Mouse (Mus musculus): ENCODE results near the gene Tctn1. TPM values are rescaled to one million over a fixed set of nuclear protein-coding genes. Genes with fewer than 3 reads are reported as not detected.

The Tctn1 gene
- polyA plus RNA-seq (2014; fragmentation: Nextera tagmentation; extraction: Ambion mirVana): 4.3 and 4.8 TPM in 2 replicates

DNA sequence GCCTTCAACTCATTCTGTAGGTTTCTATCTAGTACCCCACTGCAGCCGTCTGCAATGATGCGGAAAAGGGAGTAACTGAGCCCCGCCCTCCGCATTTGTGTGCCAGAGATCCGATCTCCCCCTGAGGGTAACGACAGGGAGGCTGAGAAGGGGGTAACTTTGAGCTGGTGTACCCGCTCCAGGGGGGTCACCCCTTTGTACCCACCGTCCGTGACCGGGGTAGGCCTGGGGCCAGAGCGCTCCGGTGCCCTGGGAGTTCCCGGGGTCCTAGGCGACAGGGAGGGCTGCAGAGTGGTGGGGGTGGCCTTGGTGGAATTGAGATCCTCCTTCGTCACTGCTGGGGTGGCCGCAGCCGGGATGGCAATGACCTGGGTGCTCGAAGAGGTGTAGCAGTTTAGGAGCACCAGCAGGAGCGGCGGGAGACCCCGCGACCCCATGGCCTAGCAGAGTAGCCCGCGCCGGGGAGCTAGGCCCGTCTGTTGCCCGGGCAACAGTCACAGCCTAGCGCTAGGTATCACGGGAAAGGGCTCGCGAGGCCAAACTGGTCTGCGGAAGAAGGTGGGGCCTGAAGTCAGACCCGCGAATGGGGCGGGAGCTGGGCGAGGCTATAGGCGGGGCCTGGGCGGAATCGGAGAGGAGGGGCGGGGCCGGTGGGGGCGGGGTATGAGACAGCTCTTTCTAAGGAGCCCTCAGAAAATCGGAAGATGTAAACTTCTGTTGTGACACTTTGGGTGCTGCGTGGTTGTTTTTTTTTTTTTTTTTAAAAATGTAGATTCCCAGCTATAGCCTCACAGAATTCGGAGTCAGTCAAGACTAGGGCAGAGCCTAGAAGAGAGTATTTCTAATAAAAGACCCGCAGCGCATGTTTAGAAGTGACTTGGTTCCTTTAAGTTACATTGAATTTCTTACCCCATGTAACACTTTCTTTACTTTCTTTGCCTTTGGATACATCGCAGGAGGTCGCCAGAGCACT, at the start of gene Tctn1:
TSS of gene Tctn1 (minus strand) at position 528 of the 973 bp plus-strand sequence.
- Histone ChIP-seq H3K9ac (ENCODE audit: low read length) (peak within 1 kb of the TSS; percentile 88), H3K4me1 (ENCODE audit: control insufficient read depth, insufficient read depth, low read length) (peaks cover 7% of the 10 kb centered on the region), H3K9me3 (ENCODE audit: control insufficient read depth, low read length) (no peaks in the 10 kb centered on the region), H3K36me3 (ENCODE audit: control insufficient read depth, insufficient read depth, low read length) (no peaks in the 10 kb centered on the region), H3K27ac (ENCODE audit: low read depth, low read length) (peak within 1 kb of the TSS; percentile 22), H3K4me3 (ENCODE audit: low read depth, low read length) (peak within 1 kb of the TSS; percentile 78), H3K27me3 (ENCODE audit: control insufficient read depth, insufficient read depth, low read length) (no peaks in the 10 kb centered on the region), H3K4me2 (peak within 1 kb of the TSS; percentile 85)
- 2% methylated on average over 48 of the region's 49 CpGs for WGBS
- DNase-seq (ENCODE audit: low spot score, missing footprints): peak; percentile 99
- ATAC-seq (ENCODE audit: low FRiP score): peak; percentile 98

DNA sequence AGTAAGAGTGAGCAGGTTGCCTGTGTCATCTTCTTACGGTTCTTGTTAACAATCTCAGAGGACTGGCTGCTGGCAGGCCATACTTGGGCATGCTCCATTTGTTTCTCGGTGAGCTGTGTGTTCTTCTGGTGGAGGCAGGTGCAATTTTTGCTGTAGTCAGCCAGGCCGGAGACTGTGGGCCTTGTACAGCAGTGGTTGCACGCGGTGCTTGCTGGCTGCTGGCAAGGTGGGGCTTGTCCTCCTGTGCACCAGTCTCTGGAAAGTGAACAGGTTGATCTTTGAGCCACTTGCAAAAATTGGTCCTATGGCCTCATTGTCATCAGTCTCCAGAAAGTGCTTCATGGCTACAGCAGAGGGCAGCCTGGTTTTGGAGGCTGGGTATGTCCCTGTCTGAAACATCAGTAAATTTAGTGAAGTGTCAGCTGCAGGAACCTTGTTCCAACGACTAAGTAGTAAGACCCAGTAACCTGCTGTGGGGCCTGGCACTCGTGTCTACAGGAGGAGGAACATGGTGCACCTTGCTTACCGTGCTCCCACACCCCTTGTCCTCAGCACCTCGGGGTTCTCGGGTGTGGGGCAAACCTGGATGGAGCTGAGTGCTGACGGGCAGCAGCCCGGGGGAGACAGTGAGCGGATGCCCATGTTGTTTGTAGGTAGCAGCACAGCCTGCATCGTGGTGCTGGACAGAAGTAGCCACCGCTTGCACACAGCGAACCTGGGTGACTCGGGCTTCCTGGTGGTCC, 48.9 kb upstream of the Tctn1 start:
- Histone ChIP-seq H3K27ac (ENCODE audit: low read depth, low read length) (no peak overlapping the region), H3K9ac (ENCODE audit: low read length) (no peak overlapping the region), H3K27me3 (ENCODE audit: control insufficient read depth, insufficient read depth, low read length) (no peaks in the 10 kb centered on the region), H3K4me3 (ENCODE audit: low read depth, low read length) (no peak overlapping the region), H3K36me3 (ENCODE audit: control insufficient read depth, insufficient read depth, low read length) (no peaks in the 10 kb centered on the region), H3K4me2 (no peak overlapping the region), H3K4me1 (ENCODE audit: control insufficient read depth, insufficient read depth, low read length) (no peaks in the 10 kb centered on the region), H3K9me3 (ENCODE audit: control insufficient read depth, low read length) (no peaks in the 10 kb centered on the region)
- DNase-seq (ENCODE audit: low spot score, missing footprints) (no peak), ATAC-seq (ENCODE audit: low FRiP score) (no peak)
- WGBS: 93% methylated on average over 17 of the region's 17 CpGs

DNA sequence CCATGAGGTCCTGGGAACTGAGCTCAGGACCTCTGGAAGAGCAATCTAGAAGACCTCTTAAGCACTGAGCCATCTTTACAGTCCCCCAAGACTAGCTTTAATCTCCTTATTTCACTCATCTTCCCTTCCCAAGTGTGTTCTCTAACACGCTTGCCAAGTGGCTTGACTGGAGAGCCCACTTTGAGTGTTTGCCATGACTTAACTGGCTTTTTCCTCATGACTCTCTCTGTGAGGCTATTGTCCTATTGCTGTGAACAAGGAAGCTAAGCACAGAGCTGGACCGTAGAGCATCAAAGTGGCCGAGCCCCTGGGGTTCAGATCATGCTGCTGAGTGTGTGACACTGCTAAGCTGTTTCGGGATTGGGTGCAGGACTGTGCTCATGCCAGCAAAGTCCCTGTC, 48.1 kb upstream of the Tctn1 start:
- ATAC-seq (ENCODE audit: low FRiP score): no peak
- WGBS: 90% methylated on average over 4 of the region's 4 CpGs
- Histone ChIP-seq H3K27ac (ENCODE audit: low read depth, low read length) (no peak overlapping the region), H3K9me3 (ENCODE audit: control insufficient read depth, low read length) (no peaks in the 10 kb centered on the region), H3K36me3 (ENCODE audit: control insufficient read depth, insufficient read depth, low read length) (no peaks in the 10 kb centered on the region), H3K4me1 (ENCODE audit: control insufficient read depth, insufficient read depth, low read length) (no peaks in the 10 kb centered on the region), H3K27me3 (ENCODE audit: control insufficient read depth, insufficient read depth, low read length) (no peaks in the 10 kb centered on the region), H3K4me3 (ENCODE audit: low read depth, low read length) (no peak overlapping the region), H3K4me2 (no peak overlapping the region), H3K9ac (ENCODE audit: low read length) (no peak overlapping the region)
- no peak for DNase-seq (ENCODE audit: low spot score, missing footprints)

DNA sequence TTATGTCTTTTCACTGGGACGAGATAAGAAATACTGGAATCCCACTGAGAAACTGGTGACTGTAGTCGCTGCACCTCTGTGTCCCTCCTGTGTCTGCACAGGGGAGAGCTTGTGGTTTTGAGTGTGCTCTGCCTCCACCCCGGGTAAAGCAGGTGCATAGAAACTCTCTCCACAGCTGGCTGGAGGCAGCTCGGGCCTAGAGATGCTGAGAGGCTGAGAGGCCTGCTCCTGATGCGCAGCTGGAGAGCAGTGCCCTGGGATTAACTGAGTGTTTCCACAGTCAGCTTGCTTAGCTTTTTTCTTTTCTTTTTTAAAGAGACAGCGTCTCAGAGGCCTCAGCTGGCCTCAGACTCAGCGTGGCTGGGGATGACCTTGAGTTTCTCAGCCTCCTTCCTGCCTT, 47.4 kb upstream of the Tctn1 start:
- Histone ChIP-seq H3K36me3 (ENCODE audit: control insufficient read depth, insufficient read depth, low read length) (no peaks in the 10 kb centered on the region), H3K4me2 (no peak overlapping the region), H3K9me3 (ENCODE audit: control insufficient read depth, low read length) (no peaks in the 10 kb centered on the region), H3K27me3 (ENCODE audit: control insufficient read depth, insufficient read depth, low read length) (no peaks in the 10 kb centered on the region), H3K4me1 (ENCODE audit: control insufficient read depth, insufficient read depth, low read length) (no peaks in the 10 kb centered on the region), H3K9ac (ENCODE audit: low read length) (no peak overlapping the region), H3K27ac (ENCODE audit: low read depth, low read length) (no peak overlapping the region), H3K4me3 (ENCODE audit: low read depth, low read length) (no peak overlapping the region)
- no peak for DNase-seq (ENCODE audit: low spot score, missing footprints)
- ATAC-seq (ENCODE audit: low FRiP score): no peak
- WGBS: 67% methylated on average over 7 of the region's 7 CpGs

DNA sequence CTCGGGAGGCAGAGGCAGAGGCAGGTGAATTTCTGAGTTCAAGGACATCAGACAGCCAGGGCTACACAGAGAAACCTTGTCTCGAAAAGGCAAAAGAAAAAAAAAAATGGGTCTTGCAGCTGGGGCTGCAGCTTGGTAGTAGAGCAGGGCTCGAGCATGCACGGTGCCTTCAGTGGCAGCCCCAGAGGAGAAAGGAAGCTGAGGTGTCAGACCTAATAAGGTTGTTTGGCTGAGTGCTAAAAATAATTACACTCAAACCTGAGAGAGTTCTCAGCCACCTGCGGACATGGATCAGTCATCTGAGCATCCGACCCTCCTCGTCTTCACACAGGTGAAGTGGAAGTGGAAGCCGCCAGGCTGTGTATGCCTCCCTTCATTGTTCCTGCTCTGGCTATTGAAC, 46.4 kb upstream of the Tctn1 start:
- DNase-seq (ENCODE audit: low spot score, missing footprints): no peak
- WGBS: 91% methylated on average over 8 of the region's 8 CpGs
- H3K27me3 ChIP-seq (ENCODE audit: control insufficient read depth, insufficient read depth, low read length): no peaks in the 10 kb centered on the region
- H3K36me3 ChIP-seq (ENCODE audit: control insufficient read depth, insufficient read depth, low read length): no peaks in the 10 kb centered on the region
- H3K4me1 ChIP-seq (ENCODE audit: control insufficient read depth, insufficient read depth, low read length): no peaks in the 10 kb centered on the region
- no peak overlapping the region for H3K4me2 ChIP-seq
- no peaks in the 10 kb centered on the region for H3K9me3 ChIP-seq (ENCODE audit: control insufficient read depth, low read length)
- H3K4me3 ChIP-seq (ENCODE audit: low read depth, low read length): no peak overlapping the region
- no peak for ATAC-seq (ENCODE audit: low FRiP score)
- H3K27ac ChIP-seq (ENCODE audit: low read depth, low read length): no peak overlapping the region
- no peak overlapping the region for H3K9ac ChIP-seq (ENCODE audit: low read length)

DNA sequence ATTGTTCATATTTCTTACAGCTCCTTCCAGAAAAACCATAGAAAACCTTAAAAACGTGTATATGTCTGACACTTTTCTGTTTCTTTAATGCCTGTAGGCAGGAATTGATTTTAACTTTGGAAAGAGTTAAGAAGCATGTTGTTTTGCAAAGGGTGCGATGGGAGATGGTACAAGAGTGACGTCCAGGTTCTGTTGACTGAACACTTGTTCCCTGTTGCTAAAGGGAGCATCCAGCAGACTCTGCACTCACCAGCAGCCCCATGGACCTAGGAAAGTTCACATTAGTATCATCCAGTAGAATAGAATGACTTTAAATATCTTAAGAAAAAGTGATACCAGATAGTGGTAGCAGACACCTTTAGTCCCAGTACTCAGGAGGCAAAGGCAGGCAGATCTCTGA, 42.3 kb upstream of the Tctn1 start:
- DNase-seq (ENCODE audit: low spot score, missing footprints) (no peak), ATAC-seq (ENCODE audit: low FRiP score) (no peak)
- no peak overlapping the region for H3K4me3 ChIP-seq (ENCODE audit: low read depth, low read length)
- no peaks in the 10 kb centered on the region for H3K36me3 ChIP-seq (ENCODE audit: control insufficient read depth, insufficient read depth, low read length)
- H3K9ac ChIP-seq (ENCODE audit: low read length): no peak overlapping the region
- no peak overlapping the region for H3K27ac ChIP-seq (ENCODE audit: low read depth, low read length)
- no peaks in the 10 kb centered on the region for H3K27me3 ChIP-seq (ENCODE audit: control insufficient read depth, insufficient read depth, low read length)
- no peak overlapping the region for H3K4me2 ChIP-seq
- H3K4me1 ChIP-seq (ENCODE audit: control insufficient read depth, insufficient read depth, low read length): no peaks in the 10 kb centered on the region
- WGBS: 89% methylated on average over 3 of the region's 3 CpGs
- no peaks in the 10 kb centered on the region for H3K9me3 ChIP-seq (ENCODE audit: control insufficient read depth, low read length)

DNA sequence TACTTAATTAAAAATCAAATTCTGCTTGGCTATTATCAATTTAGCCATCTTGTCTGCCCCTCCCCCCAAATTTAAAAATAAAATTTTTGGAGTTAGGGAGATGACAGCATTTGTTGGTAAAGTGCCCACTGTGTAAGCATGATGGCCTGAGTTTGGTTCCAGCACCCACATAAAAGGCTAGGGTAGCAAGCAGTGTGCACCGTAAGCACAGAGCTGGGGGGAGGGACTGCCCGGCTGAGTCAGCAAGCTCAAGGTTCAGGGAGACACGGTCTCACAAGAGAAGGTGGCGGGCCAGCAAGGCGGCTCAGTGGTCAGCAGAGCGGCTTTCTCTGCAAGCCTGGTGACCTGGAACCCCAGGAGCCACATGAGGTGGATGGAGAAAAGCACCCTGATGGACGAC, 41.2 kb upstream of the Tctn1 start:
- ATAC-seq (ENCODE audit: low FRiP score): no peak
- WGBS: 95% methylated on average over 7 of the region's 7 CpGs
- no peaks in the 10 kb centered on the region for H3K27me3 ChIP-seq (ENCODE audit: control insufficient read depth, insufficient read depth, low read length)

DNA sequence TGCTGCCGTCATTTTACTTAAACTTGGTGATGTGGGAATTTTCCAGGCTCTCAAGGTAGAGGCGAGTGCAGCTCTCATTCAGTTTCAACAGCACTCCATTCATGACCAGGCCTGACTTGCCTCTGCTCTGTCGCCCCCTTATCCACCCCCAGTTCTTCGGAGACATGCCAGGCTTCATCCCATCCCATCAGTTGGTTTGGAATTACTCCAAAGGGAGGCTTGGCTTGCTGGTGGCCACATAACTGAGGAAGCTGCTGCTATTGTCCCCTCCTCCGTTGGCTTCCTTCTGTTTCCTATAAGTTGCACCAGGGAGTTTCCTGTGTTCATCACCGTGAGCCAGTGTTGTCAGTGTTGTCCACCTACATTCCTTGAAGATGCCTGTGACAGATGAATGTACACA, 40.3 kb upstream of the Tctn1 start:
- no peak for DNase-seq (ENCODE audit: low spot score, missing footprints)
- no peak for ATAC-seq (ENCODE audit: low FRiP score)
- H3K4me2 ChIP-seq: no peak overlapping the region

More for the DNA sequence above, 41.2 kb upstream of the Tctn1 start:
- Histone ChIP-seq H3K4me1 (ENCODE audit: control insufficient read depth, insufficient read depth, low read length) (no peaks in the 10 kb centered on the region), H3K36me3 (ENCODE audit: control insufficient read depth, insufficient read depth, low read length) (no peaks in the 10 kb centered on the region), H3K9ac (ENCODE audit: low read length) (no peak overlapping the region), H3K9me3 (ENCODE audit: control insufficient read depth, low read length) (no peaks in the 10 kb centered on the region), H3K4me3 (ENCODE audit: low read depth, low read length) (no peak overlapping the region), H3K4me2 (no peak overlapping the region), H3K27ac (ENCODE audit: low read depth, low read length) (no peak overlapping the region)
- no peak for DNase-seq (ENCODE audit: low spot score, missing footprints)

DNA sequence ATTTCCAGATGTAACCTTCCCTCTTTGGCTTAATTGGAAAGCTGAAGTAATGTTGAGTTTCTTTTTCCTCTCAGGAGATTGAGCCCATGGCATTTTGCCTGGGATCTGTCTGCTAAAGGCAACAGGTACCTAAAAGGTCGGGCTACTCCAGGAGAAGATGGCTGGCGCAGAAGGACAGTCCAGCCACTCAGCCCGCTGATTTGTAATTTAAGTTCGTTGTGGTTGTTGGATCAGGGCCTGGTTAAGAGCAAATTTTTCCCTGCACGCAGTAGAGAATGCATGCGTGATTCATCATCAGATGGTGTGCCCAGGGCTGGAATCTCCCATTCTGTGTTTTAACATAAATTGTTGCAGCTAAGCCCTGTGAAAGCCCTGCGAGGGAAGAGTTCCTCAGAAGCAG, 39.7 kb upstream of the Tctn1 start:
- H3K27me3 ChIP-seq (ENCODE audit: control insufficient read depth, insufficient read depth, low read length): no peaks in the 10 kb centered on the region
- H3K9ac ChIP-seq (ENCODE audit: low read length): no peak overlapping the region
- H3K36me3 ChIP-seq (ENCODE audit: control insufficient read depth, insufficient read depth, low read length): no peaks in the 10 kb centered on the region
- H3K4me1 ChIP-seq (ENCODE audit: control insufficient read depth, insufficient read depth, low read length): no peaks in the 10 kb centered on the region
- no peak for ATAC-seq (ENCODE audit: low FRiP score)
- WGBS: 95% methylated on average over 7 of the region's 7 CpGs
- H3K4me3 ChIP-seq (ENCODE audit: low read depth, low read length): no peak overlapping the region
- H3K4me2 ChIP-seq: no peak overlapping the region
- H3K9me3 ChIP-seq (ENCODE audit: control insufficient read depth, low read length): no peaks in the 10 kb centered on the region
- H3K27ac ChIP-seq (ENCODE audit: low read depth, low read length): no peak overlapping the region
- DNase-seq (ENCODE audit: low spot score, missing footprints): no peak

More for the DNA sequence above, 40.3 kb upstream of the Tctn1 start:
- Histone ChIP-seq H3K9me3 (ENCODE audit: control insufficient read depth, low read length) (no peaks in the 10 kb centered on the region), H3K36me3 (ENCODE audit: control insufficient read depth, insufficient read depth, low read length) (no peaks in the 10 kb centered on the region), H3K27ac (ENCODE audit: low read depth, low read length) (no peak overlapping the region), H3K4me3 (ENCODE audit: low read depth, low read length) (no peak overlapping the region), H3K9ac (ENCODE audit: low read length) (no peak overlapping the region), H3K27me3 (ENCODE audit: control insufficient read depth, insufficient read depth, low read length) (no peaks in the 10 kb centered on the region), H3K4me1 (ENCODE audit: control insufficient read depth, insufficient read depth, low read length) (no peaks in the 10 kb centered on the region)
- WGBS: 87% methylated on average over 6 of the region's 6 CpGs
